Mouse (Mus musculus) heart, postnatal 0 days (tissue): ENCODE measurements at regions not wholly inside any gene's neighbourhood (a gene's known extent, or its start where the extent isn't known, plus 50 kb on each side); places are given as distances from the start of the nearest gene placed in this dataset.

Experiments
- CTCF ChIP-seq: IDR thresholded peaks from 2 replicates; pipeline ENCODE4 v1.5.1; 2016; ENCODE audit warnings: antibody characterized with exemption, control low read depth, low read depth
- EP300 ChIP-seq: IDR thresholded peaks from 2 replicates; pipeline ENCODE4 v1.6.1; 2016; ENCODE audit warnings: antibody characterized with exemption, low read depth

GRCm38 (mm10) chrX:50588892-50589291 is 160.6 kb upstream of the Olfr1324 start:
- TF ChIP-seq CTCF: no peak
- no peak for TF ChIP-seq EP300
